Mouse (Mus musculus): ENCODE data around the gene Selenoo. TPM values are rescaled to one million over a fixed set of nuclear protein-coding genes. Genes with fewer than 3 reads are reported as not detected.

Selenoo gene
- polyA plus RNA-seq, 1 experiment from 2014 or later: 23.9 TPM

DNA sequence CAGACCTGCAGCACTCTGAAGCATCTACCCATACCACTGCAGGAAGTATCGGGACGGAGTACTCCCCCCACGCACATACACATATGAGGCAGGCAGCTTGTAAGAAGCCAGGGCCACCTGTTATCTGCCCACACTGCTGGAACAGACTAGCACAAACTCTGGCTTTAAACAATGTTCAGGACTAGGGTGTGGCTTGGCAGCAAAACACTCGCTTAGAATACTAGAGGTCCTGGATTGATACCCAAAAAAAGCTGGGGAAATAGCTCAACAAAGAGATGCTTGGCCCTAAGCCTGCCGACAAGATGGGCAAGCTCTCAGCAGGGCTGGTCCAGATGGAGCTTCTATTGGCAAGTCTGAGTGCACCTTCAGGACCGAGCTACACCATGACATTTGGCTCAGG is 25.3 kb upstream of the Selenoo start:
- 77% methylated on average over 6 of the region's 6 CpGs for WGBS

GRCm38 (mm10) chr15:89064891-89065290 is 24.0 kb upstream of the Selenoo start:
- Histone ChIP-seq H3K4me2 (replicated peaks) (no peak overlapping the region), H3K4me3 (replicated peaks) (no peak overlapping the region), H3K9me3 (no peaks in the 10 kb centered on the region), H3K27ac (no peak overlapping the region), H3K36me3 (peaks cover 18% of the 10 kb centered on the region), H3K27me3 (peaks cover 69% of the 10 kb centered on the region), H3K9ac (replicated peaks) (no peak overlapping the region), H3K4me1 (replicated peaks) (peaks cover 16% of the 10 kb centered on the region)
- no peak for ATAC-seq
- WGBS: 94% methylated on average over 5 of the region's 5 CpGs

More for the DNA sequence above, 25.3 kb upstream of the Selenoo start:
- H3K4me3 ChIP-seq (replicated peaks): no peak overlapping the region
- peaks cover 64% of the 10 kb centered on the region for H3K27me3 ChIP-seq
- no peak overlapping the region for H3K4me2 ChIP-seq (replicated peaks)
- peaks cover 22% of the 10 kb centered on the region for H3K4me1 ChIP-seq (replicated peaks)
- H3K36me3 ChIP-seq: peaks cover 8% of the 10 kb centered on the region
- H3K9ac ChIP-seq (replicated peaks): no peak overlapping the region
- H3K9me3 ChIP-seq: no peaks in the 10 kb centered on the region
- no peak overlapping the region for H3K27ac ChIP-seq
- ATAC-seq: no peak

GRCm38 (mm10) chr15:89067609-89068008 is 21.3 kb upstream of the Selenoo start:
- WGBS: 34% methylated on average over 35 of the region's 35 CpGs
- peaks cover 2% of the 10 kb centered on the region; the same call in 1 of the 2 replicates for H3K4me1 ChIP-seq (replicated peaks)

GRCm38 (mm10) chr15:89068226-89068625 is 20.7 kb upstream of the Selenoo start:
- Histone ChIP-seq H3K9me3 (no peaks in the 10 kb centered on the region), H3K27me3 (peaks cover 52% of the 10 kb centered on the region), H3K4me3 (replicated peaks) (no peak overlapping the region), H3K27ac (no peak overlapping the region), H3K9ac (replicated peaks) (no peak overlapping the region), H3K4me1 (replicated peaks) (peaks cover 2% of the 10 kb centered on the region; the same call in 1 of the 2 replicates), H3K4me2 (replicated peaks) (no peak overlapping the region), H3K36me3 (peaks cover 19% of the 10 kb centered on the region)
- no peak for ATAC-seq
- WGBS: 47% methylated on average over 26 of the region's 26 CpGs

More at GRCm38 (mm10) chr15:89067609-89068008, 21.3 kb upstream of the Selenoo start:
- H3K4me3 ChIP-seq (replicated peaks): no peak overlapping the region
- no peak overlapping the region for H3K9ac ChIP-seq (replicated peaks)
- no peak overlapping the region for H3K27ac ChIP-seq
- no peak for ATAC-seq
- H3K36me3 ChIP-seq: peaks cover 19% of the 10 kb centered on the region
- peaks cover 52% of the 10 kb centered on the region for H3K27me3 ChIP-seq
- H3K9me3 ChIP-seq: no peaks in the 10 kb centered on the region
- H3K4me2 ChIP-seq (replicated peaks): no peak overlapping the region; the same call in 1 of the 2 replicates

DNA sequence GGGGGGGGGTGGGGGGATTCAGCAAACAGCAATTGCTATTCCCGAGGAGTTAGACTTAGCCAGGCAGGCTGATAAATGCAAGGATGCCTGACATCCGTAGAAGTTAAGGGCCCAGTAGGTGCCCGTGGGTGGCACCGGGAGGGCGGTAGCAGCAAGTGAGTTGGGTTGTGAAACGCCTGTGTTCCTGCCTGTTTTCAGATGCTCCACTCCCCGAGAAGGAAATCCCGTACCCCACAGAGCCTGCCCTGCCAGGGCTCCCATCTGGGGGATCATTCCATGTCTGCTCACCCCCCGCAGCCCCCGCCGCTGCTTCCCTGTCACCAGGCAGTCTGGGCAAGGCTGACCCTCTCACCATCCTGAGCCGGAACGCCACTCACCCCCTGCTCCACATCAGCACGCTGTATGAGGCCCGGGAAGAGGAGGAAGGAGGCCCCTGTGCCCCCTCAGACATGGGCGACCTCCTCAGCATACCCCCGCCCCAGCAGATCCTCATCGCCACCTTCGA is 19.5 kb upstream of the Selenoo start:
- no peak for ATAC-seq
- Histone ChIP-seq H3K27me3 (peaks cover 52% of the 10 kb centered on the region), H3K9ac (replicated peaks) (no peak overlapping the region), H3K4me1 (replicated peaks) (peaks cover 5% of the 10 kb centered on the region), H3K36me3 (peaks cover 19% of the 10 kb centered on the region), H3K27ac (no peak overlapping the region), H3K4me2 (replicated peaks) (no peak overlapping the region), H3K4me3 (replicated peaks) (no peak overlapping the region), H3K9me3 (no peaks in the 10 kb centered on the region)
- WGBS: 78% methylated on average over 19 of the region's 19 CpGs

DNA sequence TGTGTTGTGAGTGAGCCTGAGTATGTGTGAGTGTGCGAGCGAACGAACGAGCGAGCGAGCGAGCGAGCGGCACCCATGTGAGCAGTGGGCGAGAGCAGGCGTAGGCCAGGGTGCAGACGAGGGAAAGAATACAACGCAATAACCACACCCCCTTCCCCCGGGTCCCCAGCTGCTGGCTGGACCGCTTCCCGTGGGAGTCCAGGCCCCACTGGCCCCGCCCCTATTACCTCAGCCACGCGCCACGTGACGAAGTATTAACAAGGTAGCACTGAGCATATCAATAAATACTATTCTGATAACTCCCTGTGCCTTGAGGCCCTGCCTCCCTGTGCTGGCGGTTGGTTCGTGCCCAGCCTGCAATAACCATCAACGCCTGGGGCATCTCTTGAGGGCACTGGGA is 18.3 kb upstream of the Selenoo start:
- no peak for ATAC-seq
- Histone ChIP-seq H3K27me3 (peaks cover 43% of the 10 kb centered on the region), H3K9me3 (no peaks in the 10 kb centered on the region), H3K27ac (no peak overlapping the region), H3K9ac (replicated peaks) (no peak overlapping the region), H3K4me1 (replicated peaks) (peaks cover 16% of the 10 kb centered on the region), H3K36me3 (peaks cover 19% of the 10 kb centered on the region), H3K4me3 (replicated peaks) (no peak overlapping the region), H3K4me2 (replicated peaks) (no peak overlapping the region)
- WGBS: 80% methylated on average over 24 of the region's 24 CpGs

DNA sequence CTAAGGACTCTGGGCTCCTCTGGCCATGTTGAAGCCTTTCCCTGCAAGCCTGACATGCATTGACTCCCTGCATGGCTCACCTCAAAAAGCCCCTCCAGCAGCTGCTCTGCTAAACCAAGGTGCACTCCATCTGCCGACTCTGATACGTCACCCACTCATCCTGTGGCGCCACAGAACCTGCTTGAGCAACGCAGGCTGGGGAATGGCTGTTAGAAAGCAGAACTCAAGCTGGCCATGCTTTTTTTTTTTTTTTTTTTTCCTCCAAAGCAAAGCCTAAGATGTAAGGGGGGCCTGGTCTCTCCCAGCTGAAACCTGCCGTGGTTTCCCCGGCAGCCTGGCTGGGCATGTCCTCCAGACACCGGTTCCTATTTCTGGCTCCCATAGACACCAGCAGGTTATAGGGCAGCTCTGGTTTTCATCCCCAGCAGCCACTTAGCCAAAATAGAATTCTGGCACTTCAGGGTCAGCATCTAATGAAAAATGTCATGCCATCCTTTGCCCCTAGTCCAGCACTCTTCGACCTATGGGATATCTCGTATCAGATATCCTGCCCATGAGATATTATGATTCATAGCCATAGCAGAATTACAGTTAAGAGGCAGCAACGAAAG is 14.8 kb upstream of the Selenoo start:
- WGBS: 87% methylated on average over 10 of the region's 10 CpGs
- no peak for ATAC-seq
- Histone ChIP-seq H3K9me3 (no peaks in the 10 kb centered on the region), H3K27me3 (peaks cover 8% of the 10 kb centered on the region), H3K27ac (peak overlapping the region; percentile 93), H3K4me1 (replicated peaks) (peaks cover 41% of the 10 kb centered on the region), H3K36me3 (peaks cover 7% of the 10 kb centered on the region), H3K9ac (replicated peaks) (peak overlapping the region; percentile 89; the same call in 1 of the 2 replicates), H3K4me3 (replicated peaks) (no peak overlapping the region), H3K4me2 (replicated peaks) (peak overlapping the region; percentile 95; the same call in 1 of the 2 replicates)

DNA sequence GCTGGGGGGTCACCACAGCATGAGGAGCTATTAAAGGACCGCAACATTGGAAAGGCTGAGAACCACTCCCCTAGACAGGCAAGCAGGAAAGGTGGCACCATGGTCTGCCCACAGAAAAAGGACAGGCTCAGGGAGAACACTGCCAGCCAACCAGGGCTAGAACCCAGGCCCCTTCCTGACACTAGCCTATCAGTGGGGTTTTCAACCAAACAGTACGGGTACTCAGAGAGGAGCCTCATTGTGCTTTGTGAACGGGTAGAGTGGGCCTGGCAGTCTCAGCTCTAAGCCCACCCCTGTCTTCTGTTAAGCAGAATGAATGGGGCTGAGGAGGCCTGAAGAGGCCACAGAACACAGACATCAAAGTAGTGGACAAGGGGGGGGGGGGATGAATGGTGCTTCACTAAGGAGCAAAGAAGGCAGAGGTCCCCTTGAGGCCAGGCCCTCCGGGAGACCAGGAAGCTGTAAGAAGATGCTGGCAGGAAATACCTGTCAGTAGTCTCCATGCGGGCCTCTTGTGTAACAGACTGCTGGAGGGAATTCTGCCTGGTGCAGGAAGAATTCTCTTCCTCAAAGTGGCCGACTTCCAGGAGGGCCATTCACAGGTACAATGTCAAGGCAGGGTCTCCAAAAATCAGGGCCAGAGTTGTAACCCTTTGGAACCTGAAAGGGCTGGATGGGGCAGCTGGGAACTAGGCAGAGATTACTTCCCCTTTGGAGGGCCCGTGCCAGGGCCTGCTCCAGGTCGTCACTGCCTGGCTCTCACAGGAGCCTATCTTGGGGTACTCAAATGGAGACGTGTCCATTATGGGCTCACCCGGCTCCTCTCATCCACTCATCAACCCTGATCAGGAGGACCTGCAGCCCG is 14.0 kb upstream of the Selenoo start, which contains the start of gene Trabd:
TSS of gene Trabd (plus strand) at position 512 of the 865 bp plus-strand sequence.
- 23% methylated on average over 11 of the region's 11 CpGs for WGBS
- Histone ChIP-seq H3K4me1 (replicated peaks) (peaks cover 41% of the 10 kb centered on the region), H3K4me3 (replicated peaks) (peak within 1 kb of the TSS; percentile 81), H3K9ac (replicated peaks) (peak within 1 kb of the TSS; percentile 89), H3K9me3 (no peaks in the 10 kb centered on the region), H3K27ac (peak within 1 kb of the TSS; percentile 93), H3K4me2 (replicated peaks) (peak within 1 kb of the TSS; percentile 95), H3K27me3 (0 out of 2 replicates have a peak, but pooled peaks cover under 1% of the 10 kb centered on the region), H3K36me3 (peaks cover 2% of the 10 kb centered on the region)
- 0 out of 2 replicates have a peak, but pooled peaks have one; percentile 0 for ATAC-seq

- under 1% methylated on average over 46 of the region's 59 CpGs for WGBS
- ATAC-seq: peak; percentile 94
- peaks cover 3% of the 10 kb centered on the region; the same call in 1 of the 2 replicates for H3K36me3 ChIP-seq
These were observed 13.3 kb upstream of the Selenoo start for GRCm38 (mm10) chr15:89075478-89076147.

GRCm38 (mm10) chr15:89076156-89076731 is 12.6 kb upstream of the Selenoo start:
- ATAC-seq: peak; percentile 79
- WGBS: 1% methylated on average over 36 of the region's 39 CpGs

More at GRCm38 (mm10) chr15:89075478-89076147, 13.3 kb upstream of the Selenoo start:
- Histone ChIP-seq H3K4me2 (replicated peaks) (peak overlapping the region; percentile 95), H3K9ac (replicated peaks) (peak overlapping the region; percentile 89), H3K27ac (peak overlapping the region; percentile 93), H3K27me3 (no peaks in the 10 kb centered on the region), H3K4me1 (replicated peaks) (peaks cover 41% of the 10 kb centered on the region), H3K4me3 (replicated peaks) (peak overlapping the region; percentile 81), H3K9me3 (no peaks in the 10 kb centered on the region)

DNA sequence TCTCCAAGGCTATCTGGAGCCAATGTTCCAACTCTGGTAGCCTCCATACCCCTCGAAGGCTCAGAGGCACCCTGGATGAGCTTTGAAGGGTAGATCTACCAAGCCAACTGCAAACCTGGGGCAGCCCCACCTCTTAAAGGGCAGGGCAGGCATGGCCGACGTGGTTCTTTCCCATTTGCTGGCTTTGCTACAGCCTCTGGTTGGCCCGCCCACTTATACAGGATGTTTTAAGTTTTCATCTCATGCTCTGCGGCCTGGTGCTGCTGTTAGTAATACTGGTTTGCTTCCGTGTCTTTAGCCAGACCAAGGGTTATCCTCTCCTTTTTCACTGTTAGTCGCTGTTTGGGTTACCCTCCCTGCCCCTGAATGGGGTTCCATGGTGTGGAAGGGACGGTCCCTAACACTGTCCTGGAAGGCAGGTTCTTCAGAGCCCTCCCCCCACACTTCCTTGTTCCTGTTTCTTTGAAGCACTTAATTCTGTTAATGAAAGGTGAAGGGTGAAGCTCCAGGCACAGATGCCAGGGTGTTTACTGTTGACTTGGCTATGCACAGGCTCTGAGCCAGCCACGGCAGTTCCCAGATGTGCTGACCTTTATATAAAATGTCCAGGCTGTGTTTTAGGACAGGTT is 10.6 kb upstream of the Selenoo start:
- 81% methylated on average over 9 of the region's 9 CpGs for WGBS
- Histone ChIP-seq H3K4me2 (replicated peaks) (0 out of 2 replicates have a peak overlapping the region, but pooled peaks have one; percentile 9), H3K9me3 (no peaks in the 10 kb centered on the region), H3K4me3 (replicated peaks) (no peak overlapping the region), H3K27me3 (no peaks in the 10 kb centered on the region), H3K27ac (no peak overlapping the region), H3K36me3 (peaks cover 29% of the 10 kb centered on the region), H3K4me1 (replicated peaks) (peaks cover 41% of the 10 kb centered on the region), H3K9ac (replicated peaks) (peak overlapping the region; percentile 89)
- ATAC-seq: no peak

More at GRCm38 (mm10) chr15:89076156-89076731, 12.6 kb upstream of the Selenoo start:
- peak overlapping the region; percentile 93 for H3K27ac ChIP-seq
- peak overlapping the region; percentile 95 for H3K4me2 ChIP-seq (replicated peaks)
- H3K4me3 ChIP-seq (replicated peaks): peak overlapping the region; percentile 81
- H3K9me3 ChIP-seq: no peaks in the 10 kb centered on the region
- H3K36me3 ChIP-seq: peaks cover 8% of the 10 kb centered on the region
- no peaks in the 10 kb centered on the region for H3K27me3 ChIP-seq
- H3K9ac ChIP-seq (replicated peaks): peak overlapping the region; percentile 89
- H3K4me1 ChIP-seq (replicated peaks): peaks cover 41% of the 10 kb centered on the region
